Mouse (Mus musculus): ENCODE results near the gene Slc25a36.

Slc25a36 gene

DNA sequence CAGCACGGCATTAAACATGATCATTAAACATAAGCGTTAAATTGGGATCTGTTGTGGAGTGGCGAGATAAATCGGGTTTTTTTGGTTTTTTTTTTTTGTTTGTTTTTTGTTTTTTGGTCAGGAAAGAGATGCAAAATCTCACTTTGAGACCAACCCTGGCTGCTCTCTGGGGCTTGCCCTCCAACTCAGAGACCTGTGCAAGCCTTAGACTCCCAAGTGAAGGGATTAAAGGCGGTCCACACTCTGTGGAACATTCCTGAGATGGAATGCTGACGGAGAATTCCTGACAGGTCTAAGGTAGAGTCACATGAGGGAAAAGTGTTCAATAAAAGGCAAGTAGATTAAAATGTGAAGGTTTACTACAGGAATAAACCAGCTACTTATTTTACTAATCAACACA lies 549 bp upstream of the Slc25a36 start:
- DNase-seq (ENCODE audit: low spot score in 2 of 2): no peak

DNA sequence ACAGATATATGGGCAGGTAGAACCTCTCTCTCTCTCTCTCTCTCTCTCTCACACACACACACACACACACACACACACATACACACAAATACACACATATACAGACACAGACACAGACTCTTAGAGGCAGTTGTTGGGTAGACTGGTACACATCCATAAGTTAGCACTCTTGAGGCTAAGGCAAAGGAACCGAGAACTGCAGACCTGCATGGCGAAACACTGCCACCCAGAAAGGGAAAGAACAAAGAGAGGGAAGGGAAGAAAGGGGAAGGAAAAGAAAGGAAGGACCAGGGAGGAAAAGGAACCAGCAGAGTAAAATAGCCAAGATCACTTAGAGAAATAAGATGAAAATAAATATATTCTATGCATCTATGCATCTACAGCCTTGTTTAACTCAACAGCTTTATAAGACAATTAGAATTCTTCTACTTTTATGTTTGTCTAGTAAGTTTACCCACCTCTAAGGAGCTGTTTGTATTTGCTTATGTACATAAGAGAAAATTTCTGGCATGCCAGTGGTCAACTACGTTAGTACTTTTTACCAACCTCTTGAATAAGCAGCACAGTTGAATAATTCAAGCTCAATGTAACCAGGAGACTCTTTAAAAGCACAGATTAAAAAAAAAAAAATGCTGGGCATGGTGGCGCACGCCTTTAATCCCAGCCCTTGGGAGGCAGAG lies 4.3 kb downstream of the Slc25a36 start:
- DNase-seq (ENCODE audit: low spot score in 2 of 2): no peak

DNA sequence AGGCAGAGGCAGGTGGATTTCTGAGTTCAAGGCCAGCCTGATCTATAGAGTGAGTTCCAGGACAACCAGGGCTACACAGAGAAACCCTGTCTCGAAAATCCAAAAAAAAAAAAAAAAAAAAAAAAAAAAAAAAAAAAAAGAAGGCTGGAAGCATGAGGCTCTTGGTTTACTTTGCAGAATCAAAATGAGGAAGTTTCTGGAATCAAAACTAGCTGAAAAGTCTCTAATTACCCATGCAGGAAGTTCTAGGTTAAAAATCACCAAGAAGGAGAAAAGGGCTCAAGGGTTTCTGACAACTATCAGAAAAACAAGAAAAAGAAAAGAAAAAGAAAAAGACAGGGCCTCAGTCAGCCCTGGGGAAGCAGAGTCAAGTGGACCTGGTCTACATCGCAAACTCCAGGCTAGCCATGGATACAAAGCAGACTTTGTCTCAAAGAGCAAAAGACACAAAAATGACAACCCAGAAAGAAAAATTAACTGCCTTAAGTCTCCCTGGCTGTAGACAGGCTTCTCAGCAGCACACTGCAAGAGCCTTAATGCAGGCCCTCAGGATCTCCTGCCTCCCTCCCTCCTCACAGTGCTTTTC lies 5.5 kb downstream of the Slc25a36 start:
- DNase-seq (ENCODE audit: low spot score in 2 of 2): no peak

DNA sequence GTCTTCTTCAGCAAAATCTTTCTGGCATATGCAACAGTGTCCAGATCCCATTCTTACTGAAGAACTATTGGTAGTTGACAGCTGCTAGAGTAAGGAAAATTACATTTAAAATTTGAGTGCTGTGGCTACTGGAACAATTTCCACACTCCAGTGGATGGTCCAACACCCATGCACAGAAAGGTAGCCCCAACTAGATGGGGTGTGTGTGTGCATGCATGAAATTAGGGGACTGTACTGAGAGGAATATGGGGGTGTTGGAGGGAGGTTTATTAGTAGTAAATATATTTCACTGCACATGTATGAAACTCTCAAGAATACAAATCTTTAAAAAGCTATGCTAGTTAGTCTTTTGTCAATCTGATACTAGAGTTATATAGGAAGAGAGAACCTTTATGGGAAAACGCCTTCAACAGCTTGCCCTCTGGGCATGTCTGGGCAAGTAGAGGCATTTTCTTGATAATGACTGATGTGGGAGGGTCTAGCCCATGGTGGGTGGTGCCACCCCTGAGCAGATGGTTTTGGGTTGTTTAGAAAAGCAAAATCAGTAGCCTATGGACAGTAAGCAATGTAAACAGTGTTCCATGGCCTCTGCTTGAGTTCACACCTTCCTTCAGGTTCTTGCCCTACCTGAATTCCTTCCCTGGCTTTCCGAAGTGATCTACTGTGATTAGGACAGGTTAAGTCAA lies 7.4 kb downstream of the Slc25a36 start:
- DNase-seq (ENCODE audit: low spot score in 2 of 2): no peak

DNA sequence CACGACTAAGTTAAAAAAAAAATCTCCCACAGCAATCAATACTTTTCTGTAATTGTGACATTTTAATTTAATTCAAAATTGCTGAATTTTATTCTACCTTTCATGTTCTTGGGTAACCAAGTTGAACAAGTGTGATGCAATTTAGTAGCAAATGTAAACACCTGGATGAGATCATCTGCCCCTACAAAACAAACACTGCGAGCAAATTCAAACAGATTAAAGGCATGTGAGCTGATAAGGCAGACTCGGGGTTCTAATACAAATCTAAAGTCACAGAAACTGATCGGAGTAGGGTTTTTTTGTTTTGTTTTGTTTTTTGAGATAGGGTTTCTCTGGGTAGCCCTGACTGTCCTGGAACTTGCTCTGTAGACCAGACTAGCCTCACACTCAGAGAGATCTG lies 12.0 kb downstream of the Slc25a36 start:
- no peak for DNase-seq (ENCODE audit: low spot score in 2 of 2)

DNA sequence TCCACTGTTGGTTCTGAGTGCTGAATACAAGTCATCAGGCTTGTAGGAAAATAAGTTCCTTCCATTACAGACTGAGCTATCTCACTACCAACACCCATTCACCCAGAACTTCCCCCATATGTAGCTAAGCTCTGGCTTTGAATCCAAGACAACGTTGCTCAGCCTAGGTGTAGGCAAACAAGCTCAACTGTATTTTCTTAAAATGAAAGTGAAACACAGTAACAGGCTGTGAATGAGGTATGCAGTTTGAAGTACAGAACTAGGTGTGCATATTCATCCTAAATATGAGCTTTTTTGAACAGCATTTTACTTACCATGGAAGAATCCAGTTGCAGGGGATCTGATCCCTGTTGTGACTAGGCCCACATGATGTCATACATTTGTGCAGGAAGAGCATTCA lies 14.8 kb downstream of the Slc25a36 start:
- no peak for DNase-seq (ENCODE audit: low spot score in 2 of 2)

DNA sequence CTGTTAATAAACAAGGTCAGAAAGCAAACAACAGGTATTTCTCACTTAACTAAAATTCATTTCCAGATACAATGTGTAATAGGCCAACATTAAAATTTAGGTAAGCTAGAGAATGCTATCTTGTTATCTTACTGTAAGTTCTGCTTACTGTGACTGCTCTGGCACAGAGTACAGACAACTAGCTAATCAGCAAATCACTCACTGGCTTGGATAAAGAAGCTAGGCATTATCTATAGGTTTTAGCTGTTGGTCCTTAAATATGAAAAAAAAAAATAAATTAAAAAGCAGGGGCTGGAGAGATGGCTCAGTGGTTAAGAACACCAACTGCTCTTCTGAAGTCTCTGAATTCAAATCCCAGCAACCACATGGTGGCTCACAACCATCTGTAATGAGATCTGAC lies 23.1 kb downstream of the Slc25a36 start:
- no peak for DNase-seq (ENCODE audit: low spot score in 2 of 2)

DNA sequence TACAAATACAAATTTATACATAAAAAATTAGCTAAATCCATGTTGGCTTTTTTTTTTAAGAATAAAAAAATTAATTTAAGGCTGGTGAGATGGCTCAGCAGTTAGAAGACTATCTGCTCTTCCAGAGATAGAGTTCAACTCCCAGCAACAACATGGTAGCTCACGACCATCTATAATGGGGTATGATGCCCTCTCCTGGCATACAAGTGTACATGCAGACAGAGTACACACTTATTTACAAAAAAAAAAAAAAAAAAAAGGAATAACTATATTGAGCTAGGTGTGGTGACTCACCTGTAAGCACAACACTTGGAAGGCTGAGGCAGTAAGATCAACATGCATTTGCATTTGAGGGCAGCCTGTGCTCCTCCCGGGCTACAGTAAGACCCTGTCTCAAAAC lies 26.3 kb downstream of the Slc25a36 start:
- DNase-seq (ENCODE audit: low spot score in 2 of 2): no peak

DNA sequence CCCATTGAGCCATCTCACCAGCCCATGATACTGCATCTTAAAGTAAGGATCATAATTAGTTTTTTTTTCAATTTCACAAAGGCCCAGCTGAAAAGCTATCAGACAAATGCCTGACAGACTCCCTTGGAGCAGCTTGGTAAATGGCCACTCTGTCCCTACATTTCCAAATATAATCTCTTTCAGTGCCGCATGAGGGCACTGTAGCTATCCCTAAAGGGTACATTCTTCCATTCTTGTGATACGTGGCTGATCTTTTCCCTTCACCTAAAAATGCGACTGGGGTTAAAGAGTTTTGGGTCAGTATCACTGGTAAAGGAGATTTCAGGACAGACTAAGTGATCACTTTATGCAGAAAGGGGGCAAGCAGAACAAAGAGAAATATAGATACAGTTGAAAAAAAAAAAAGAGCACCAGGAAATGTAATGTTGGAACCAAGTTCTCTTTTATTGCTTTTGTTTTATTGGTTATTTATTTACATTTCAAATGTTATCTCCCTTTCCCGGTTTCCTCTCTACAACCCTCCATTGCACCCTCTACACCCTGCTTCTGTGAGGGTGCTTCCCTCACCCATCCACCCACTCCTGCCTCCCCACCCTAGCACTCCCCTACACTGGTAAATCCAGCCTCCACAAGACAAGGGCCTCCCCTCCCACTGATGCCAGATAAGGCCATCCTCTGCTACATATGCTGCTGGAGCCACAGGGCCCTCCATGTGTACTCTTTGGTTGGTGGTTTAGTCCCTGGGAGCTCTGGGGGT lies 29.7 kb downstream of the Slc25a36 start:
- no peak for DNase-seq (ENCODE audit: low spot score in 2 of 2)

DNA sequence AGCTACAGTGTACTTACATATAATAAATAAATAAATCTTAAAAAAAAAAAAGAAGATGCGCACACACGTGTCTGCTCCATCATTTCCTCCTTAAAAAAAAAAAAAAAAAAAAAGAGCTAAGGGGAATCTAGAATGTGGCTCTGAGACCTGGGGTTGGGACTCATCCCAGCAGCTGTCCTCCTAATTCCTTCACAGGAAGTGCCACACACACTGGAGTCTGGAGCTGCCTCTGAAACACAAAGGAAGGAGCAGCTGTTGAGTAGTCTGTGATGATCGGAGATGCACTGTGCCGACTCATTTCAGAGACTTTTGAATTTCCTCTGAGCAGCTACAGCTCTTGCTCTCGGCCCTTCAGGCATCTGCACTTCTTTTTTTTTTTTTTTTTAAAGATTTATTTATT lies 41.0 kb downstream of the Slc25a36 start:
- DNase-seq (ENCODE audit: low spot score in 2 of 2): no peak

DNA sequence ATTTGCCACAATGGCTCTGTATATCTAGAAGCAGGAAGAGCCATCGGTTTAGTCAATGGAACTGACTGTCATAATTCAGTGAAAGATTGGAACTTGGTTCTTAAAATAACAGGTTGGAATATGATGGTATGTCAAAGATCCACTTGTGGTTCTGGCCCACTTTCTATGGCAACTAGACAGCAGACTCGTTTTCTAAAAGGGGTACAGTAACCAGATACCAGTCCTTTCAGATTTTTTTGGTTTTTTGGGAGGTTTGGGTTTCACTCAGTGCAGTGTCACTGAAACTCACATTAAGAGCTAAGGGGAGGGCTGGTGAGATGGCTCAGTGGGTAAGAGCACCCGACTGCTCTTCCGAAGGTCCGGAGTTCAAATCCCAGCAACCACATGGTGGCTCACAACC lies 41.5 kb downstream of the Slc25a36 start:
- no peak for DNase-seq (ENCODE audit: low spot score in 2 of 2)

DNA sequence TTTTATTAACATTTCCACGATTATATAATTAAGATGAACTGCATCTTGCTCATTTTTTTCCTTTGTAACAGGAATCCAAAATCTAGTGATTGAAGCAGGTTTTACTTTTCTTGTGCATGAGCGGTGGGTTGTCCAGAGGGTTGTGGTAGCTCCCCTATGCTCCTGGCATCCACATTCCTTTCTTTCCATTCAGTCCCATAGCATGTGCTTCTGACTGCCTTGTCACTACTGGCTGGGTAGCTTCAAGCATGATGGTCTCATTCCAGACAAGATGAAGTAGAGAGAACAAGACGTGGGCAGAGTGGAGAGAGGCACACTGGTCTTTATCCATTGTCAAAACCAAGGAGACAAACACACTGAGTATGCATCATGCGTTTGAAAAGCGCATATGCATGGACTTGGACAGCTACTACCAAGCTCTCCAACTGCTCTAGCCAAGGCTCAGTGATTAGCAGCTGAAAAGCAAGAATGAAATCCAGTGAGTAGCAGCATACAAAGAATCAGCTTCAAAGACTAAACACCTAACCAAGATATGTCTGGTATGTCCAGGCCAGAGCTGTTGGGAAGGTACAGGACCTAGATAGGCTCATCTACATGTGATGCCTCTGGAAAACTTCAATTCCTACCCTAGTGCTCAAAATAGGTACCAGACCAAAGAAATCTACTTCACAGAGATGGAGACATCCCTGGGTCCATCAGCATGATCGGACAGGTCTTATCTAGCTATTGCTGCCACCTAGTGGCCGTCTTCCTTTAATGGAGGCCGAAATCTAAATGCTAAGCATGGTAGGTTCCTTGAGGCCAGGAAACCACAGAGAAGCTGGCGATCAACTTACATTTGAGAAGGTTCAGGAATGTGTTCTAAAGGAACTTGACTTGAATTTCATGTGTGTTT lies 42.5 kb downstream of the Slc25a36 start:
- DNase-seq (ENCODE audit: low spot score in 2 of 2): peak; percentile 49 to 62

DNA sequence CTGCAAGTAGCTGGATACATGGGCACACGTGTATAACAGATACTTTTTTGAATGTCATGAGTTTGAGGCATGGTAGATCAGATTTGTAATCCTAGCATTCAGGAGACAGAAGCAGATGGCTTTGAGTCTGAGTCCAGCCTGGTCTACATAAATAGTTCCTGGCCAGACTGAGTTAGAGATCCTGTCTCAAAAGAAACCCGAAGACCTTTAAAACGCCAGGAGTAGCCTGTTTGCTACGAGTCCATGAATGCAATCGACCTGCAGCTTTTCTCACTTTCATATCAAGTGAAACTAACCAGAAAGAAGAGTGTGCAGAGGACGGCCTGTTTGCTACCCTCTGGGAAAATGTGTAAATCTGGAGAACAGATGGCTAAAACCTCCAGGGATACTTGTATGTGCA lies 43.2 kb downstream of the Slc25a36 start:
- DNase-seq (ENCODE audit: low spot score in 2 of 2): no peak

DNA sequence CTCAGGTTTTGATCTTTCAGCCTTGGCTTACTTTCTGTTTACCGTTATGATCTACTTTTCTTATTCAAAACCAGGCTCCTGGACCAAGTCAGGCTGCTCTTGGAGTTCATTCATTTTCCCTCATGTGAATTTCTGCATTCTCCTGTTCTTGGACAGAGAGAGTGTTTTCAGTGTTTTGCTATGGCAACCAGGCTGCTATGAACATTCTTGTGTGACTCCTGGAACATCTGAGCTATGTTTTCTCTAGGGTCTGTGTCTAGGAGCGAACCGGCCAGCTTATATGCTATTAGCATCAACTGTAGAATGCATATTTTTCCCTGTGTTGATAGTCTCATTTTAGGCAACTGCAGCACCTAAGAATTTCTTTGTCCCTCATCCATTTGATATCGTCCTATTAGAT lies 45.1 kb downstream of the Slc25a36 start:
- no peak for DNase-seq (ENCODE audit: low spot score in 2 of 2)

DNA sequence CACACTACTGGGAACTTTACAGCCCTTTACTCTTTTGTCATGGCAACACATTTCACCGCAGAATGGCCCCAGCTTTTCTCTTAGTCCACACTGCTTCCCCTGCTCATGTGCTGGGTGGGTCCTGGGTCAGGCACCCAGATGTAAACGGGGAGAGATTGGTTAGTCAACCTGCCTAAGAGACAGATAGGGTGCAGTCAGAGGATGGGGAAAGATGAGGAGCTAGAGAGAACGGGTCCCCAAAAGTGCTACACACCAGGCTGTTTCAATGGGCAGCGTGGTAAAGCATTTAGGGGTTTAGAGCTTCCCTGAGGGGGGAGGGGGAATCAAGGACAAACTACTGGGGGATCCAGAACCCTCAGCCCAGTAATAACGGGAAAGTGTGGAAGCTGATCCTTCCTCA lies 45.7 kb downstream of the Slc25a36 start:
- DNase-seq (ENCODE audit: low spot score in 2 of 2): no peak

DNA sequence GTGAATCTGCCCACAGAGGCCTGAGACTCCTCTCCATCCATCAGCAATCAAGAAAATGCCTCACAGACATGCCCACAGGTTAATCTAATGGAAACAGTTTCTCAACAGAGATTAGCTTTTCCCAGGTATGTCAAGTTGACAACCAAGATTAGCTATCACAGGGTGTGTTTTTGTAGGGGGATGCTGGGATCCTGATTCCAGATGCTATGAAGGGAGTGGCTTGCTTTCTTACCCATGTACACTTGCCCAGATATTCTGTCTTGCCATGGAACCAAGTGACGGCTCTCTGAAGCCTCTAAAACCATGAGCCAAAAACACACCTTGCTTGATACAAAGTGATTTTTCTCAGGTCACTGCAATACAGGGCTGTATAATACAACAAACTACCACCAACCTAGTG lies 46.8 kb downstream of the Slc25a36 start:
- no peak for DNase-seq (ENCODE audit: low spot score in 2 of 2)

DNA sequence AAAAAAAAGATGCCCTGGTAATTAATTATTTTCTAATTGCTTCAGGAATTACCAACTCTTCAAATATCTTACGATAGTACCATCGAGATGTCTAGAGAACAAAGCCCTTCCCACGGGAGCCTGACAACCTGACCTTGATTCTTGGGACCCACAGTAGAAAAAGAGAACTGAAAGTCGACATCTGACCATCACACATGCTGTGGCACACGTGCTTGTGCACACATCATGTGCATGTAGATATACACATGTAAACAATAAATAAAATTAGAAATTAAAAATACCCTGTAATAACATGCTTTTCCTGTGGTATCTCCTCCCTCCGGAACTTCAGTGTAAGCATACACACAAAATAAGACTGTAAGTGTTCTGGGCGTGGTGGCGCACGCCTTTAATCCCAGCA lies 49.3 kb downstream of the Slc25a36 start:
- no peak for DNase-seq (ENCODE audit: low spot score in 2 of 2)

DNA sequence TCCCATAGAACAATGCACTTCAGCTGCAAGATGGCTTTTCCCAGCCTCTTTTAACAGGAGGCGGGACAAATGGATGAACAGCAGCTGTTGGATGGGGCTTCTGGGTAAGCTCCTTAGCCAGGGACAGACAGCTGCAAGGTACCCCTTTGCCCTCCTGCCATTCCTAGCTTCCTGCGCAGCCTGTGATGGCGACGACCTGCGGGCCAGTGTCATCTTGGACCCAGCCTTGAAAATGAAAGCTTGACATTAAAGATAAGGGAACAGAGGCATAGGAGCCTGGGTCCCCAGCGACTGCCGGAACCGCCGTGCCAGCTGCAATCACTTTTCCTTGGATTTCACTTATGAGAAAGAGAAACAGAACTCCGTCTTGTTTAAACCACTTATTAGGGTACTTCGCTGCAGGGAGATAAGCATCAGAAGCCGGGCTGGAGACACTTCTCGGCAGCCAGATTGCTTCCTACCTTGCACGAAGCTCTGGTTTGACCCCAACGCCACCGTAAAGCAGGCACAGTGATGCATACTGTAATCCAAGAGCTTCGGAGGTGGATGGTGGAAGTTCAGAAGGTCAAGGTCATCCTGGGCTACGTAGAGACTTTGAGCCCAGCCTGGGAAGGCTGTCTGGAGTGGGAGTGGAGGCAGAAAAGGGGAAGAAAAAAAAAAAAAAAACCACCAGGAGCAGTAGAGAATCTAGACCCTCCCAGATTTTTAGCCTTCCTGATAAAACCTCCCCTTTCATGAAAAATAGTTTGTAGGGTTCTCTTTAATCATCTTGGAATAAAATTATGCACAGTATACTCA lies 54.2 kb downstream of the Slc25a36 start:
- DNase-seq (ENCODE audit: low spot score in 2 of 2): no peak

DNA sequence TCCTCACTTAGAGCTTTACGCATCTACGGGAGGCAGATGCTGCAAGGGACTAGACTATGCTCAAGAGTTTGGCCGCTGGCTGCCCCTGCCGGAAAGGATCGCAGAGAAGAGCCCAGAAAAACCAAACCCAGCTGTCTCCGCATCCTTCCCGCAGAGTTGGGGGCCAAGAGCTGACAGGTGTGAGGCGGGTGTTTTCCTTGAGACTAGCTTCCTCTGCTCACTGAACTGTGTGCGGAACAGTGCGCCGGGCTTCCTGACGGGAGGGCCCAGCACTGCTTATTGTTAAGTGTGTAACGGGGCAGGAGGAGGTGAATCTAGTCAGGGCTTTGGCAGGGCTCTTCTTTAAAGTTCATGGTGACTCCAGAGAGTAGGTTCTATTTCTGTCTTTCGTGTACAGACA lies 55.1 kb downstream of the Slc25a36 start:
- DNase-seq (ENCODE audit: low spot score in 2 of 2): no peak

DNA sequence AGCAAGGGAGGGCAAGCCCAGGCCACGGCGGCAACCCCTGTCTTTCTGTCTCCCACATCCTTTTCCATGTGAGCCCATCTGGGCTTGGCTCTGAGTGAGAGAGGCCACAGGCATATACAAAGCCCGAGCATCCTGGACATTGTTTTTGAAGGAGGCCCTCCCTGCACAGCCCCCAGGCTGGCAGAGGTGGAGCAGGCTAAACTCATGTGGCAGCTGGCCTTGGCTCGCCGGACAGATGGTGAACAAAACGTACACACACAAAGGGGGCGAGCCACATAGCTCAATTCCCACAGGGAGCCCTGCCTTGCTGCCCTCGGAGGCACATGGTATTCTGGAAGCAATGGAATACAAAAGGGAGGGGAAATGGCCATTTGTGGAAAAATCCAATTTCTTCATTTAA lies 59.8 kb downstream of the Slc25a36 start:
- DNase-seq (ENCODE audit: low spot score in 2 of 2): no peak

DNA sequence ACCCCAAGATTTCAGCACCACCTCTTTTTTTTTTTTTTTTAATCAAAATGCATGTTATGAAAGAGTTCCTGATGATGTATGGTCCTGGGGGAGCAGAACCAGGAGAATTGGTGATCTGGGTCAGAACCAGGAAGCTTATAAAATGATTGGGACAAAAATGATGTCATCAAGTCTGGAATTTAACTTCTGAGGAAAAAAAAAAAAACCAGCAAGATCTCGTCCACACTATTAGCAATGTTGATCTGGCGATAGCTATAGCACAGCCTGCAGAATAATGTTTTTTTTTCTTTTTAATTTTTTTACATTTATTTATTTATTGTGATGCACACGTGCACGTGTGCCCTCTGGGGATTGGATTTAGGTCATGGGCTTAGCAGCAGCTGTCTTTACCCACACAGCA lies 64.7 kb downstream of the Slc25a36 start:
- DNase-seq (ENCODE audit: low spot score in 2 of 2): no peak
